Mouse (Mus musculus): ENCODE results near the gene Mup5. TPM values are rescaled to one million over a fixed set of nuclear protein-coding genes. Genes with fewer than 3 reads are reported as not detected.
A peak's percentile ranks its signal among the peaks of the same experiment; 100 is the strongest.
"Not testable (repeated sequence)": the region's sequence is repeated elsewhere in the genome, so short reads cannot be mapped to it uniquely, and the experiment has no call there.

Gene Mup5
- polyA plus RNA-seq, 1 experiment, result not detected

- TF ChIP-seq POLR2A (IDR thresholded peaks at IDR 0.05; ENCODE audit: borderline replicate concordance, extremely low read depth, low read depth, low read length) (no peak), CTCF (IDR thresholded peaks at IDR 0.05; ENCODE audit: insufficient read depth, low read length) (no peak)
- Histone ChIP-seq H3K4me1 (ENCODE audit: control insufficient read depth, insufficient read depth, low read length) (no peaks in the 10 kb centered on the region), H3K4me3 (replicated peaks; ENCODE audit: extremely low read depth, low read depth, low read length) (no peak overlapping the region)
- DNase-seq, result no peak
Observed at GRCm38 (mm10) chr4:61813435-61813834, 21.6 kb downstream of the Mup5 start.

GRCm38 (mm10) chr4:61811193-61811592, 23.8 kb downstream of the Mup5 start:
- TF ChIP-seq CTCF (IDR thresholded peaks at IDR 0.05; ENCODE audit: insufficient read depth, low read length), result peak; percentile 58; the same call in 1 of the 2 replicates
- H3K4me1 ChIP-seq (ENCODE audit: control insufficient read depth, insufficient read depth, low read length); H3K4me3 ChIP-seq (replicated peaks; ENCODE audit: extremely low read depth, low read depth, low read length); DNase-seq: not testable (repeated sequence)
- 19% methylated on average over 2 of the region's 2 CpGs for WGBS

- not testable (repeated sequence) for DNase-seq; H3K4me3 ChIP-seq (replicated peaks; ENCODE audit: extremely low read depth, low read depth, low read length); H3K4me1 ChIP-seq (ENCODE audit: control insufficient read depth, insufficient read depth, low read length)
- 80% methylated on average over 3 of the region's 3 CpGs for WGBS
Observed at GRCm38 (mm10) chr4:61808926-61809325, 26.1 kb downstream of the Mup5 start.

GRCm38 (mm10) chr4:61789699-61790098, 45.3 kb downstream of the Mup5 start:
- WGBS, result 83% methylated on average over 1 of the region's 1 CpGs
- not testable (repeated sequence) for H3K4me1 ChIP-seq (ENCODE audit: control insufficient read depth, insufficient read depth, low read length); DNase-seq; H3K4me3 ChIP-seq (replicated peaks; ENCODE audit: extremely low read depth, low read depth, low read length)

- 67% methylated on average over 1 of the region's 1 CpGs for WGBS
- H3K4me1 ChIP-seq (ENCODE audit: control insufficient read depth, insufficient read depth, low read length); DNase-seq; H3K4me3 ChIP-seq (replicated peaks; ENCODE audit: extremely low read depth, low read depth, low read length): not testable (repeated sequence)
Observed at GRCm38 (mm10) chr4:61784231-61784630, 50.8 kb downstream of the Mup5 start.

GRCm38 (mm10) chr4:61782169-61782568, 52.9 kb downstream of the Mup5 start, which contains the start of gene Mup19:
Gene Mup19 (minus strand): TSS chr4:61782269.
- H3K4me3 ChIP-seq (replicated peaks; ENCODE audit: extremely low read depth, low read depth, low read length); H3K4me1 ChIP-seq (ENCODE audit: control insufficient read depth, insufficient read depth, low read length); DNase-seq: not testable (repeated sequence)
- whole genome bisulfite sequencing, result 73% methylated on average over 1 of the region's 5 CpGs

Other genes with a start within 250 kb of the Mup5 start
- not detected in 2 replicates for gene Mup17, start 239.4 kb downstream of the Mup5 start, polyA plus RNA-seq (2012; rRNA removed)
- not detected in 2 replicates for gene Mup18, start 161.1 kb downstream of the Mup5 start, polyA plus RNA-seq (2012; rRNA removed)
- not detected in 2 replicates for gene Mup19, start 53.0 kb downstream of the Mup5 start, polyA plus RNA-seq (2012; rRNA removed)
- gene Mup20, start 218.9 kb upstream of the Mup5 start, polyA plus RNA-seq (2012; rRNA removed), result 0.31 TPM in 1 of 2 replicates, not detected in the other

Measured in lung, adult 2 months (tissue).